8 mouse cellular contexts compared by ENCODE assay signal in the genomic region with DNA sequence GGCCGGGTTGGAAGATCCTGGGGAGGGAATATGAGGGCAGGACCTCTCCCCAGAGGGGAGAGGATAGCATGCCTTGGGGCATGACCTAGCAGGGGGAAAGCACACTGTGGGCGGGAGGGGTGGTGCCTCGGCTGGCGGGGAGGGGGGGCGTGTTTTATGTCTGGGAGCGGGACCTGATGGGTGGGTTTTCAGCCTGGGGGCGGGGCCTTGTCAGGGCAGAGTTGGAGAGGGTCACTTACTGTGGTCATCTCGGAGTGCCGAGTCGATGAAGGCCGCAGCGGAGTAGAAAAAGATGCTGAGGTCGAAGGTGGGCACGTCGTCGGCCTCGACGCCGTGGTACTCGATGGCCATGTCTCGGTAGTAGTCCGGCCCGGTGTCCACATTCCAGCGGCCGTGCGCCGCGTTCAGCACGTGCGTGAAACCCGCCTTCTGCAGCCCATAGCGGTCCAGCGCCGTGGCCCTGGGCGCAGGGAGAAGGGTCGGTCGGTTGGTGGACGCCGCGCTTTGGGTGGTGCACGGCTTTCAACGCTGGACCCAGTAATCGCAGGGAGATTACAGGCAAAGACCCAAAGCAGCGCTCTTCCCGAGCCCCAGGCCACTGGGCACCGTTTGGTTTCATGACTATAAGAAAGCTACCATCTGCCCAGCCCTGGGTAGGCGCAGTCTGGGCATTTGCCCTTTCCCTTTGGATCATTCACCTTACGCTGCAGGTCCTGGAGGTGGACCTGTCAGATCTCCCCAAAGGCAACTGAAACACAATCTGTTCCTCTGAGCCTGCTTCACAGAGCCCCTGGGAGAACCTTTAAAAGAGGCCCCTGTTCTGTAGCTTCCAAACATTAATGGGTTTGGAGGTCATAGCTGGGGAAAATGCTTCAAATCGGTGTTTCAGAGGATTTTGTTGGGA. TPM values are rescaled to one million over a fixed set of nuclear protein-coding genes. Genes with fewer than 3 reads are reported as not detected.
DNase-seq lines count a peak whose midpoint lies in the region; ATAC-seq and TF ChIP-seq lines count a peak whose summit lies in the region.

No protein-coding gene starts in this region.

- H3K9ac ChIP-seq in forebrain, embryonic 15.5 days (replicated peaks) = 0 out of 2 replicates have a peak overlapping the region, but pooled peaks have one; percentile 13
- H3K9ac ChIP-seq in liver, embryonic 15.5 days = no peak overlapping the region

- DNase-seq in kidney, postnatal 10 days = peak; percentile 44
- no peak for DNase-seq in kidney, adult 2 months
- DNase-seq in cerebellum, postnatal 36 days = no peak
- DNase-seq in cerebellum, postnatal 25 days = no peak

- H3K4me2 ChIP-seq in forebrain, embryonic 15.5 days (replicated peaks) = peak overlapping the region; percentile 46
- H3K4me2 ChIP-seq in liver, embryonic 15.5 days = peak overlapping the region; percentile 51

- no peak for ATAC-seq in forebrain, embryonic 15.5 days (replicated peaks)
- ATAC-seq in liver, embryonic 15.5 days (ENCODE audit: insufficient read depth) = peak; percentile 37; the same call in 1 of the 2 replicates
- ATAC-seq in frontal cortex, adult (ENCODE audit: low TSS enrichment) = no peak

- H3K4me1 ChIP-seq in kidney, adult 2 months (ENCODE audit: control insufficient read depth, insufficient read depth, low read length) = no peaks in the 10 kb centered on the region; the same call in 1 of the 2 replicates
- peaks cover 21% of the 10 kb centered on the region for H3K4me1 ChIP-seq in forebrain, embryonic 15.5 days
- H3K4me1 ChIP-seq in liver, embryonic 15.5 days (replicated peaks) = peaks cover 17% of the 10 kb centered on the region
- peaks cover 11% of the 10 kb centered on the region for H3K4me1 ChIP-seq in testis, adult 2 months (ENCODE audit: control insufficient read depth, insufficient read depth, low read length)

- WGBS in kidney, adult 2 months = 23% methylated on average over 49 of the region's 49 CpGs
- WGBS in forebrain, embryonic 15.5 days = 14% methylated on average over 49 of the region's 49 CpGs
- 16% methylated on average over 49 of the region's 49 CpGs for WGBS in liver, embryonic 15.5 days (ENCODE audit: insufficient replicate concordance)

- no peak overlapping the region for H3K27ac ChIP-seq in kidney, adult 2 months (ENCODE audit: insufficient read depth, low read depth, low read length)
- no peak overlapping the region for H3K27ac ChIP-seq in forebrain, embryonic 15.5 days (replicated peaks)
- H3K27ac ChIP-seq in liver, embryonic 15.5 days (replicated peaks) = no peak overlapping the region
- no peak overlapping the region for H3K27ac ChIP-seq in testis, adult 2 months (ENCODE audit: control insufficient read depth, insufficient read depth, low read depth, low read length)

- H3K36me3 ChIP-seq in kidney, adult 2 months (ENCODE audit: control insufficient read depth, insufficient read depth, low read length) = no peaks in the 10 kb centered on the region
- H3K36me3 ChIP-seq in forebrain, embryonic 15.5 days = no peaks in the 10 kb centered on the region
- H3K36me3 ChIP-seq in liver, embryonic 15.5 days (replicated peaks) = no peaks in the 10 kb centered on the region
- no peaks in the 10 kb centered on the region for H3K36me3 ChIP-seq in testis, adult 2 months (ENCODE audit: control insufficient read depth, insufficient read depth, low read length)

- TF ChIP-seq CTCF in kidney, adult 2 months (conservative IDR thresholded peaks at IDR 0.05; ENCODE audit: insufficient read depth, insufficient read length, low read depth, low read length) = no peak
- no peak for TF ChIP-seq CTCF in testis, adult 2 months (IDR thresholded peaks at IDR 0.05; ENCODE audit: control insufficient read depth, insufficient read depth, insufficient replicate concordance, low read depth, low read length)

- H3K9me3 ChIP-seq in forebrain, embryonic 15.5 days = no peaks in the 10 kb centered on the region
- no peaks in the 10 kb centered on the region for H3K9me3 ChIP-seq in liver, embryonic 15.5 days (replicated peaks)

- TF ChIP-seq POLR2A in kidney, adult 2 months (IDR thresholded peaks at IDR 0.05; ENCODE audit: low read depth, low read length) = no peak
- TF ChIP-seq POLR2A in testis, adult 2 months (IDR thresholded peaks at IDR 0.05; ENCODE audit: control insufficient read depth, low read depth, low read length) = no peak

- H3K27me3 ChIP-seq in kidney, adult 2 months (replicated peaks; ENCODE audit: control insufficient read depth, insufficient read depth, low read length) = no peaks in the 10 kb centered on the region
- H3K27me3 ChIP-seq in forebrain, embryonic 15.5 days = no peaks in the 10 kb centered on the region
- H3K27me3 ChIP-seq in liver, embryonic 15.5 days = peaks cover 43% of the 10 kb centered on the region
- H3K27me3 ChIP-seq in testis, adult 2 months (ENCODE audit: control insufficient read depth, insufficient read depth, low read length) = no peaks in the 10 kb centered on the region

- H3K4me3 ChIP-seq in kidney, adult 2 months (ENCODE audit: insufficient read depth, low read depth, low read length) = no peak overlapping the region
- H3K4me3 ChIP-seq in forebrain, embryonic 15.5 days = peak overlapping the region; percentile 33
- peak overlapping the region; percentile 17 for H3K4me3 ChIP-seq in liver, embryonic 15.5 days (replicated peaks)
- peak overlapping the region; percentile 74 for H3K4me3 ChIP-seq in testis, adult 2 months (ENCODE audit: control insufficient read depth, low read depth, low read length)

RNA-seq across cellular contexts. Expression of gene Dupd1, which starts 27.7 kb away (rescaled TPM):
- polyA plus RNA-seq in kidney, adult 2 months (2012; rRNA removed) = 0.11 and 0.52 TPM in 2 replicates
- 0.22 TPM in 1 of 2 replicates, not detected in the other for polyA plus RNA-seq in forebrain, embryonic 15.5 days (2015; fragmentation: Nextera tagmentation; extraction: Ambion mirVana)
- 0.10 TPM in 1 of 2 replicates, not detected in the other for polyA plus RNA-seq in liver, embryonic 15.5 days (2015; fragmentation: Nextera tagmentation; extraction: Ambion mirVana)
- polyA plus RNA-seq in testis, adult 2 months (2012; rRNA removed) = 6.3 and 7.9 TPM in 2 replicates
